Mouse (Mus musculus): ENCODE results near the gene Wnk2.

DNA sequence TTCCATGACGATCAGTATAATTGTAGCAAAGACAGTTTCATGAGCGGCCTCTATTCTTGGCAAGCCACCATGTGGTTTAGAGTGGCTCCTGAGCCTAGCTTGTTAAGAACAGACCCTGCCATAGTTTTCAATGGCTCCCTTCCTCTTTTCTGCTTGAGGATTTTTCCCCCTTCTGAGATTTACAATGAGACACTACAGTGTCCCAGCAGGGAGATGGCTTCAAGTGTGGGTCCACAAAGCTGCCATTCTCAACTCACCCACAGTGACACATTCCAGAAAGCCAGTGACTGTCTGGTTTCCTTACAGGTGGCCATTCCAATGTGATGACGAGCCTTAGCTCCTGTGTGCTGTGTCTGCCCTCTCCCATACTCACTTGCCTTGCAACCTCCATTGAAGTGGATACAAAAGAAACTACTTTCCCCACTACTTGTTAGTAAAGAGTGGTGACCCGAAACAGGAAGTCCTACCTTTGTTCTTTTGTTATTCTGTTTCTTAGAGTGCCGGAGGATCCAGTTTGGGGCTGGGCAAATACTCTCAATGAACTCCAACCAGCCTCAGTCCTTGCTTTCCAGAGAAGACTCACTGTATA is 134.5 kb downstream of the Wnk2 start:
- TF ChIP-seq GATA1 (IDR thresholded peaks at IDR 0.05; ENCODE audit: low read length) = no peak
- TF ChIP-seq TAL1 (IDR thresholded peaks at IDR 0.05; ENCODE audit: low read length) = no peak
